Mouse (Mus musculus) intestine, postnatal 0 days (tissue): ENCODE data around the gene Clip2. TPM values are rescaled to one million over a fixed set of nuclear protein-coding genes. Genes with fewer than 3 reads are reported as not detected.
"Not testable (repeated sequence)": the region's sequence is repeated elsewhere in the genome, so short reads cannot be mapped to it uniquely, and the experiment has no call there.

ENCODE experiments used
- ATAC-seq: fragments of 200-750 bp; cut with Nextera tagmentation; 2 replicates; pipeline ENCODE4 v1.8.0; 2017; ENCODE audit warnings: mild to moderate bottlenecking, moderate TSS enrichment, moderate library complexity
- H3K27ac ChIP-seq: fragments of 300-500 bp; sonication (generic); 2 replicates; pipeline ENCODE4 v1.5.1; 2014; ENCODE audit warnings: mild to moderate bottlenecking, low read depth, low read length, moderate library complexity
- H3K27me3 ChIP-seq: fragments of 300-500 bp; sonication (generic); replicated peaks from 2 replicates; pipeline ENCODE4 v1.6.1; 2014; ENCODE audit warnings: low read length, mixed read lengths; ENCODE audit not compliant: control insufficient read depth, insufficient read depth
- H3K36me3 ChIP-seq: fragments of 300-500 bp; sonication (generic); 2 replicates; pipeline ENCODE4 v1.6.1; 2014; ENCODE audit warnings: mild to moderate bottlenecking, moderate library complexity; ENCODE audit not compliant: control insufficient read depth, insufficient read depth
- H3K4me1 ChIP-seq: fragments of 300-500 bp; sonication (generic); replicated peaks from 2 replicates; pipeline ENCODE4 v1.6.1; 2014; ENCODE audit warnings: antibody characterized with exemption, low read length, mixed read lengths; ENCODE audit not compliant: control insufficient read depth, insufficient read depth
- H3K4me2 ChIP-seq: fragments of 300-500 bp; sonication (generic); replicated peaks from 2 replicates; pipeline ENCODE4 v1.6.1; 2014; ENCODE audit warnings: low read depth, mild to moderate bottlenecking, moderate library complexity
- H3K4me3 ChIP-seq: fragments of 300-500 bp; sonication (generic); 2 replicates; pipeline ENCODE4 v1.5.1; 2014; ENCODE audit warnings: low read depth, low read length
- H3K9ac ChIP-seq: fragments of 300-500 bp; sonication (generic); 2 replicates; pipeline ENCODE4 v1.6.1; 2014; ENCODE audit warnings: mild to moderate bottlenecking, low read depth, low read length
- H3K9me3 ChIP-seq: fragments of 300-500 bp; sonication (generic); 2 replicates; pipeline ENCODE4 v1.6.1; 2016; ENCODE audit warnings: mixed run types; ENCODE audit not compliant: control insufficient read depth
- CTCF ChIP-seq: sonication (generic); IDR thresholded peaks from 2 replicates; pipeline ENCODE4 v1.5.1; 2016; ENCODE audit warnings: low read depth, mild to moderate bottlenecking, control low read depth, antibody characterized with exemption, moderate library complexity
- WGBS: fragments of 180-500 bp; shearing (Covaris S2); extraction: QIAGEN DNeasy Blood & Tissue Kit; methylation state at CpG from one replicate; pipeline ENCODE4 v1.1.7; 2014; 5-methylcytosine and 5-hydroxymethylcytosine counted together
- polyA plus RNA-seq: library from polyadenylated mRNA; unstranded; fragments of >200 nt; fragmentation: Nextera tagmentation; extraction: Ambion mirVana; gene quantifications from 2 replicates; pipeline ENCODE4 v1.2.1, GENCODE M21; 2015

Gene Clip2
- polyA plus RNA-seq, 1 experiment from 2014 or later: 2.6 TPM

DNA sequence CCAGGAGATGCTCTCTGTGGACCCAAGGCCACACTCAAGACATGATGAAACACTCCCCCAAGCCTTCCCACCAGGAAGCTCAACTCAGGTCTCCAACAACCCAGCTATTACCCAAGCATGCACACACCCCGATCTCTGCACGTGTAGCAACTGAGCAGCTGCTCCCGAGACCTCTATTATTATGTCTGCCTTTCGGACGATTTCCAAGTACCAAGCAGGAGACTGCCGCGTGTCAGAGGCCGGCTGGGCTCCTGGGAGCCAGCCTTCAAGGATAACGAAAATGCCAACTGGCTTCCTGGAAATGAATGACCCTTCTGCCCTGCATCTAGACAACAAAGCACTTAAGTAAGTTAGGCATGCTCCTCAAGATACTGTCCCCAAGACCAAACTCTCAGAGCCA is 97.8 kb downstream of the Clip2 start:
- Histone ChIP-seq H3K36me3 (peaks cover 3% of the 10 kb centered on the region; the same call in 1 of the 2 replicates), H3K9me3 (no peaks in the 10 kb centered on the region), H3K4me2 (peak overlapping the region; percentile 84), H3K9ac (peak overlapping the region; percentile 77), H3K27me3 (no peaks in the 10 kb centered on the region), H3K4me3 (peak overlapping the region; percentile 71), H3K4me1 (0 out of 2 replicates have a peak, but pooled peaks cover 4% of the 10 kb centered on the region), H3K27ac (peak overlapping the region; percentile 91)
- no peak for TF ChIP-seq CTCF
- 6% methylated on average over 9 of the region's 9 CpGs for WGBS
- peak; percentile 46 for ATAC-seq

DNA sequence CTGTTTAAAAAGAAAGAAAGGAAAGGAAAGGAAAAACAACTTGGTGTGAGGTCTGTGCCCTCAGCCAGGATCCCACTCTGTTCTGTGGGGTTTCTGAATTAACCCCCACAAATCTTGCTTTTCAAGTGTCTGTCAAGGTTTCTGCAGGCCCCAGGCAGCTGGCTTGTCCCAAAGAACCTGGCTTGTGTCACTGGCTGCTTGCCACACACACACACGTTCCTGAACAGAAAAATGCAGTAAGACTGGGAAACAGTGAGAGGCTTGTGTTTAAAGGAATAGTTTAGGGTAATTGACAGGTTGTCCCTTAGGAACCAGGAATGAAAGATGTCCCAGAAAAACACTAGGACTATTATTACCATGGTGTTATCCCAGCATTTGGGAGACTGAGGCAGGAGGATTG is 98.7 kb downstream of the Clip2 start:
- H3K9ac ChIP-seq: no peak overlapping the region
- 20% methylated on average over 1 of the region's 1 CpGs for WGBS
- peak overlapping the region; percentile 84; the same call in 1 of the 2 replicates for H3K4me2 ChIP-seq
- no peak for ATAC-seq
- TF ChIP-seq CTCF: no peak
- no peaks in the 10 kb centered on the region for H3K27me3 ChIP-seq
- H3K4me3 ChIP-seq: no peak overlapping the region
- no peaks in the 10 kb centered on the region for H3K9me3 ChIP-seq
- H3K4me1 ChIP-seq: 0 out of 2 replicates have a peak, but pooled peaks cover 4% of the 10 kb centered on the region
- H3K36me3 ChIP-seq: peaks cover 3% of the 10 kb centered on the region; the same call in 1 of the 2 replicates
- no peak overlapping the region for H3K27ac ChIP-seq

DNA sequence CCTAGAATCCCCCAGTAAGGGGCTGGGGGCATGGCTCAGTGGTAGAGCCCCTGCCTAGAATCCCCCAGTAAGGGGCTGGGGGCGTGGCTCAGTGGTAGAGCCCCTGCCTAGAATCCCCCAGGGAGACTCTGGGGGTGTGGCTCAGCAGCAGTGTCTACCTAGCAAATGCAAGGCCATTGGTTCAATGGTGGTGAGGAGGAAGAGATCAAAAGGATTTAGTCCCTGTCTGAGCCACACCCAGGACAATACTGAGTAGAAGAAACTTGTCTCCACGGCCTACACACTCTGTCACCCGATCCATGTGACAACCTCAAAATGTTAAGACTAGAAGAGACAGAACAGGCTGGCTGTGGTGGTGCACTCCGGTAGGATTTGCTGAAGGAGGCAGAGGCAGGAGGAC is 105.5 kb downstream of the Clip2 start:
- H3K4me1 ChIP-seq, H3K4me2 ChIP-seq, H3K4me3 ChIP-seq, H3K9me3 ChIP-seq, ATAC-seq, H3K9ac ChIP-seq, H3K27ac ChIP-seq, H3K36me3 ChIP-seq, H3K27me3 ChIP-seq: not testable (repeated sequence)
- 75% methylated on average over 4 of the region's 4 CpGs for WGBS

DNA sequence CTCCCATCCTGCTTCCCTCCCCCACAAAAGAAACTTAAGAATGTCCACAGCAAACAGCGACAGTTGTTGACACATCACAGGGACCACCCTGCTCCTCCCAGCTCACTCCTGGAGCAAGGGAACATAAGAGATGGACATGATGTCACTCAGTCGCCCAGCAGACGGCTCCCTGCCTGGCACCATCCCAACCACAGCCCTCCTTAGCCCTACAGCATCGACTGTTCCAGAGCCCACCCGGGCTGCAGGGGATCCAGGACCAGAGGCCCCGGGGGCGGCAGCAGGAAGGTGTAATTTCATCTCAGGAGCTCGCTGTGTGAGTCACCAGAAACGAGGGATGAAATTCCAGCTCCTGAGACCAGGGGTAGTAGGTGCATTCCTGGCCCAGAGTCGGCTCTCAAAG is 106.3 kb downstream of the Clip2 start:
- H3K27ac ChIP-seq: no peak overlapping the region
- no peak overlapping the region for H3K4me2 ChIP-seq
- ATAC-seq: no peak
- H3K4me3 ChIP-seq: no peak overlapping the region
- 17% methylated on average over 10 of the region's 10 CpGs for WGBS
- H3K9ac ChIP-seq: no peak overlapping the region
- peaks cover 7% of the 10 kb centered on the region; the same call in 1 of the 2 replicates for H3K36me3 ChIP-seq
- H3K9me3 ChIP-seq: no peaks in the 10 kb centered on the region
- peaks cover 5% of the 10 kb centered on the region; the same call in 1 of the 2 replicates for H3K4me1 ChIP-seq
- no peaks in the 10 kb centered on the region for H3K27me3 ChIP-seq
- TF ChIP-seq CTCF: no peak

DNA sequence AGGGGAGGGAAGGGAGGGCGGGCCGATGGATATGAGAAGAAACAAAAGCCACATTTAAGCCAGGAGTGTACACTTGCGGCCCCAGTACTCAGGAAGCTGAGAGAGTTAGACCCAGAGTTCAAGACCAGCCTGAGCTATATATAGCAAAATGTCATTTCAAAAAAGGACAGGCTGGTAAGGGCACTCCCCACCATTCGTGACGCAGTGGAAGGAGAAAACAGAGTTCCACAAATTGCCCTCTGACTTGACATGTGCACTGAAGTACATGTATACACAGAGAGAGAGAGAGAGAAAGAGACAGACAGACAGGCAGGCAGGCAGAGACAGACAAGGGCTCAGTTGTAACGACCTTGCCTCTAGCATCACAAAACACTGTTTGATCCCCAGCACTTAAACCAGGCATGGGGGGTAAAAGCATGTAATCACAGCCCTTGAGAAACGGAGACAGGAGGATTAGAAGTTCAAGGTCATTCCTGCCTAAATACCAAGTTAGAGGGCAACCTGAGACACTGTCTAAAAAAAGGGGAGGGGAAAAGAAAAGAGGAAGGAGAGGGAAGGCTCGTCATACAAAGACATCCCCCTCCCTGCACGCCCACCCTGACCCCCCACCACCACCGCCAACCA is 106.9 kb downstream of the Clip2 start:
- peaks cover 8% of the 10 kb centered on the region; the same call in 1 of the 2 replicates for H3K4me1 ChIP-seq
- H3K27ac ChIP-seq: no peak overlapping the region
- H3K4me3 ChIP-seq: no peak overlapping the region
- H3K9ac ChIP-seq: no peak overlapping the region
- ATAC-seq: 0 out of 2 replicates have a peak, but pooled peaks have one; percentile 8
- no peak for TF ChIP-seq CTCF
- peaks cover 7% of the 10 kb centered on the region; the same call in 1 of the 2 replicates for H3K36me3 ChIP-seq
- H3K27me3 ChIP-seq: no peaks in the 10 kb centered on the region
- H3K9me3 ChIP-seq: no peaks in the 10 kb centered on the region
- WGBS: 28% methylated on average over 10 of the region's 10 CpGs
- H3K4me2 ChIP-seq: no peak overlapping the region

DNA sequence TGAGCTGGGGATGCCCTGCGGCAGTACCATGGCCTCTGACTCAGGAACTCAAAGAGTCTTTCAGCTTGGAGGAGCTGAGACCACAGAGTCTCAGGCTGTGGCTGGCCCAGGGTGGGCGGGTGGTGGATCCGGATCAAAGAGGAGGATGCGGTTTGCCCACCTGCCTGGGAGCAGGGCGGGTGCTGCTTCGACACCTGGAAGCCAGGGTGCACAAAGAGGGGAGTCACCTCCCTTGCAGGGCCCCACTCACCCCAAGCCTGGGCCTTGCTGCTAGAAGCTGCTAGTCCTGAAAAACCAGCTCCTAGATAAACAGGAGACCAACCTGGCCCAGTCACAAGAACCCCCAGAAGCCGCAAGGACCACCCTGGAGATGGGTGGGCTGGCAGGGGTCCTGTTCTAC is 107.8 kb downstream of the Clip2 start:
- no peak overlapping the region for H3K4me3 ChIP-seq
- no peak overlapping the region for H3K4me2 ChIP-seq
- no peaks in the 10 kb centered on the region for H3K9me3 ChIP-seq
- 58% methylated on average over 7 of the region's 7 CpGs for WGBS
- ATAC-seq: no peak
- H3K9ac ChIP-seq: no peak overlapping the region
- 0 out of 2 replicates have a peak overlapping the region, but pooled peaks have one; percentile 50 for H3K27ac ChIP-seq
- H3K36me3 ChIP-seq: peaks cover 7% of the 10 kb centered on the region; the same call in 1 of the 2 replicates
- no peaks in the 10 kb centered on the region for H3K27me3 ChIP-seq
- TF ChIP-seq CTCF: no peak
- peaks cover 16% of the 10 kb centered on the region; the same call in 1 of the 2 replicates for H3K4me1 ChIP-seq
